Mouse (Mus musculus): ENCODE results near the gene Nagk. TPM values are rescaled to one million over a fixed set of nuclear protein-coding genes. Genes with fewer than 3 reads are reported as not detected.
A peak's percentile ranks its signal among the peaks of the same experiment; 100 is the strongest.

Gene Nagk
- polyA plus RNA-seq (2015; fragmentation: Nextera tagmentation; extraction: Ambion mirVana), result 112 and 122 TPM in 2 replicates

DNA sequence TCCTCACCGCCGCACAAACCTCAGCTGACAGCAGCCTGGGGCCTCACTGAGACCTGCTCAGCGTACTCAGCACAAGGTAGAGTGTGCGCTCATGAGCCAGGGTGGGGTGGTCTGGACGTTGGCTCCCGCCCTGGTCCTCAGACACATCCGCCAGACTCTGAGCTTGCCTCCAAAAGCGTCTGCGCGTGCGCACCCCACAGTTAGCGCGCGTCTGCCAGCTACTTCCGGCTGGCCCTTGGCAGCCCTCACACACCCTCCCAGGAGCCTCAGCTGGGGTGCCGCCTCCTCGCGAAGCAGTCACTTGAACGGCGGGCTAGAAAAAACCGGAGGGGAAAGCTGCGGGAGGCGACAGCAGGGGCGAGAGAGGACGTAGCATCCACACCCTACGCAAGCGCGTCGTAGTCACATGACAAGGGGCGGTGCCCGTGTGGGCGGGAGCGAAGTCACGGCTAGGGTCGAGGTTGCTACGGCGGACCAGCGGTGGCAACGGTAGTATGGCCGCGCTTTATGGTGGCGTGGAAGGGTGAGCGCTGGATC is at the start of gene Nagk:
TSS of gene Nagk (plus strand) at position 223 of the 537 bp plus-strand sequence.
- Histone ChIP-seq H3K9me3 (replicated peaks; ENCODE audit: control insufficient read depth, low read length, poor library complexity, severe bottlenecking) (no peaks in the 10 kb centered on the region), H3K27ac (ENCODE audit: low read length) (peak within 1 kb of the TSS; percentile 98), H3K27me3 (ENCODE audit: control insufficient read depth, insufficient read depth, low read depth, low read length) (no peaks in the 10 kb centered on the region), H3K4me1 (ENCODE audit: control insufficient read depth, insufficient read depth, low read length) (peaks cover 9% of the 10 kb centered on the region), H3K9ac (ENCODE audit: low read depth, low read length) (peak within 1 kb of the TSS; percentile 93), H3K36me3 (ENCODE audit: control insufficient read depth, insufficient read depth, low read length) (no peaks in the 10 kb centered on the region), H3K4me3 (ENCODE audit: low read depth, low read length) (peak within 1 kb of the TSS; percentile 87), H3K4me2 (ENCODE audit: low read length) (peak within 1 kb of the TSS; percentile 84)
- under 1% methylated on average over 43 of the region's 43 CpGs for WGBS
- ATAC-seq, result peak; percentile 95

DNA sequence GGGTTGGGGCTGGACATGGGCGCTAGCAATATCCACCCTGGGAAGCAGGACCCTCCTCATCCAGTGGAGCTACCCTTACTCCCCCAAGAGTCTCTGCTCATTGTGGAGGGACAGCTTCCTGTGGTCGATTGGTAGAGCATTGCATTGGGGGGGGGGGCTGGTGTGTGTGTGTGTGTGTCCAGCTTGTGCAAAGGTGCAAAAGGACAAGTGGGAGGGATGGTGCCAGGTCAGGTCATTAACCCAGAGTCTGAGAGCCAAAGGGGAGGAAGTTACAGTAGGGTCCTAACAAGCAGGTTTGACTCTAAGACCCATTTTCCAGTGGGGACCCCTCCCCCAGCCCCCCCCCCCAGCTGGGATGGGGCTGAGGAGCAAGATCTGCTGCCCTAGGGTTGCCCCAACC is 49.3 kb upstream of the Nagk start:
- no peak for ATAC-seq
- WGBS, result 43% methylated on average over 2 of the region's 2 CpGs
- H3K9ac ChIP-seq (ENCODE audit: low read depth, low read length), result no peak overlapping the region
- H3K27me3 ChIP-seq (ENCODE audit: control insufficient read depth, insufficient read depth, low read depth, low read length), result no peaks in the 10 kb centered on the region
- no peaks in the 10 kb centered on the region for H3K9me3 ChIP-seq (replicated peaks; ENCODE audit: control insufficient read depth, low read length, poor library complexity, severe bottlenecking)
- no peaks in the 10 kb centered on the region for H3K4me1 ChIP-seq (ENCODE audit: control insufficient read depth, insufficient read depth, low read length)
- no peak overlapping the region for H3K4me2 ChIP-seq (ENCODE audit: low read length)
- H3K36me3 ChIP-seq (ENCODE audit: control insufficient read depth, insufficient read depth, low read length), result no peaks in the 10 kb centered on the region
- H3K27ac ChIP-seq (ENCODE audit: low read length), result no peak overlapping the region
- H3K4me3 ChIP-seq (ENCODE audit: low read depth, low read length), result no peak overlapping the region

DNA sequence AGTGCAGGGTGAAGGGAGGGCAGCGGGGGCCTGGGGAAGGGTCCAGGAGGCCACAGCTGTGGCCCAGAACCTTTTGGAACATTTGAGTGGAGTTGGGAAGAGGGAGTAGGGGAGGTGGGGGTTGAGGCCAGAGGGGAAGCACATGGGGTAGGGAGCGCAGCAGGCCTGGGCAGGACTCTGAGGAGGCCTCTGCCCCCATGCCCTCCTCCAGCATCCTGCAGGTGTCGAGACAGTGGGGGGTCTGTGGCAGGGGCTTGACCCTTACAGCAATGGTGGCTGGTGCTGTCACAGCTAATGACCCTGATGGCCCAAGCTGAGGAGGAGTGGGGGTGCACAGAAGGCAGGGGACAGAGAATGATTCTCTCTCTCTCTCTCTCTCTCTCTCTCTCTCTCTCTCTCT is 45.5 kb upstream of the Nagk start:
- H3K36me3 ChIP-seq (ENCODE audit: control insufficient read depth, insufficient read depth, low read length), result no peaks in the 10 kb centered on the region
- no peak overlapping the region for H3K9ac ChIP-seq (ENCODE audit: low read depth, low read length)
- H3K4me2 ChIP-seq (ENCODE audit: low read length), result no peak overlapping the region
- H3K4me1 ChIP-seq (ENCODE audit: control insufficient read depth, insufficient read depth, low read length), result no peaks in the 10 kb centered on the region
- H3K4me3 ChIP-seq (ENCODE audit: low read depth, low read length), result no peak overlapping the region
- no peak for ATAC-seq
- H3K27me3 ChIP-seq (ENCODE audit: control insufficient read depth, insufficient read depth, low read depth, low read length), result no peaks in the 10 kb centered on the region; the same call in 1 of the 2 replicates
- no peaks in the 10 kb centered on the region for H3K9me3 ChIP-seq (replicated peaks; ENCODE audit: control insufficient read depth, low read length, poor library complexity, severe bottlenecking)
- H3K27ac ChIP-seq (ENCODE audit: low read length), result no peak overlapping the region
- 58% methylated on average over 3 of the region's 3 CpGs for WGBS

DNA sequence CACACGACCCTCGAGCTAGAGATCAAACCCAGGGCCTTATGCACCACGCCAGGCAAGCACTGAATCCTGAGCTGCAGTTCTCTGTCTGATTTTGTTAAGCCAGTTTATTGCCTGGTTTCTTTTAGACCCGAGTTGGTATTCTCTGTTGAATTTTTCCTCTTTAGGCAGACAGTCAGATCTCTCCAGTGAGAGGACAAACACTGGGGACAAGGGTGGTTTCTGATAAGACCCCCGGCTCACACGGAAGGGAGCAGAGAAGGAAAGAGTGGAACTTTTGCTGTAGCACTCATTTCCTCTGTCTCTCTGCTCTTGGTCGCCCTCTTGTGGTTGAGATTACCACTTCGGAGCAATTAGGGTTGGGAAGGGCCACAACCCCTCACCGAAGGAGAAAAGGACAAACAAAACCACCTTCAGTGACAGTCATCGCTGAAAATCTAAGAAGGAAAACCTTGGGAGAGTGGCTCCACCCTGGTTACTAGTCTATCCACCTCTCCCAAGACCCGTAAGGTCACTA is 44.6 kb upstream of the Nagk start:
- Histone ChIP-seq H3K4me3 (ENCODE audit: low read depth, low read length) (no peak overlapping the region), H3K9me3 (replicated peaks; ENCODE audit: control insufficient read depth, low read length, poor library complexity, severe bottlenecking) (no peaks in the 10 kb centered on the region), H3K4me2 (ENCODE audit: low read length) (0 out of 2 replicates have a peak overlapping the region, but pooled peaks have one; percentile 10), H3K9ac (ENCODE audit: low read depth, low read length) (no peak overlapping the region; the same call in 1 of the 2 replicates), H3K4me1 (ENCODE audit: control insufficient read depth, insufficient read depth, low read length) (no peaks in the 10 kb centered on the region), H3K36me3 (ENCODE audit: control insufficient read depth, insufficient read depth, low read length) (no peaks in the 10 kb centered on the region), H3K27ac (ENCODE audit: low read length) (no peak overlapping the region), H3K27me3 (ENCODE audit: control insufficient read depth, insufficient read depth, low read depth, low read length) (no peaks in the 10 kb centered on the region; the same call in none of the 2 replicates)
- 10% methylated on average over 11 of the region's 11 CpGs for WGBS
- ATAC-seq, result no peak

DNA sequence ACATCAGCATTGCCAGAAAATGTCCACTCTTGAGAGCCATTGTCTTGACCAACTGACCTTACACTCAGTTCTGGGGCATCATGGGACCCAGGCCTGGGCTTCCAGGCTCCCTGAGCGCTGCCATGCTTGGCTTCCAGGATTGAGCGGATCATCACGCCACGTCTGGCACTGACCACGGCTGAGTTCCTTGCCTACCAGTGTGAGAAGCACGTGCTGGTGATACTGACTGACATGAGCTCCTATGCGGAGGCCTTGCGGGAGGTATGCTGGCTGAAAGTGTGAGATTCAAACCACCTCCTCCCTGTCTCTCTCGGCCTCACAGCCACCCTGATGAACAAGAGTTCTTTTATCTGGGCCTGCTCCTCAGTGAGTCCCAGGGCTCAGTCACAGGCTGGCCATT is 38.7 kb upstream of the Nagk start:
- Histone ChIP-seq H3K36me3 (ENCODE audit: control insufficient read depth, insufficient read depth, low read length) (no peaks in the 10 kb centered on the region), H3K4me1 (ENCODE audit: control insufficient read depth, insufficient read depth, low read length) (peaks cover 5% of the 10 kb centered on the region; the same call in 1 of the 2 replicates), H3K9ac (ENCODE audit: low read depth, low read length) (no peak overlapping the region), H3K27ac (ENCODE audit: low read length) (no peak overlapping the region), H3K9me3 (replicated peaks; ENCODE audit: control insufficient read depth, low read length, poor library complexity, severe bottlenecking) (no peaks in the 10 kb centered on the region), H3K4me3 (ENCODE audit: low read depth, low read length) (no peak overlapping the region), H3K27me3 (ENCODE audit: control insufficient read depth, insufficient read depth, low read depth, low read length) (peaks cover 31% of the 10 kb centered on the region), H3K4me2 (ENCODE audit: low read length) (no peak overlapping the region)
- WGBS, result 73% methylated on average over 9 of the region's 9 CpGs
- no peak for ATAC-seq

DNA sequence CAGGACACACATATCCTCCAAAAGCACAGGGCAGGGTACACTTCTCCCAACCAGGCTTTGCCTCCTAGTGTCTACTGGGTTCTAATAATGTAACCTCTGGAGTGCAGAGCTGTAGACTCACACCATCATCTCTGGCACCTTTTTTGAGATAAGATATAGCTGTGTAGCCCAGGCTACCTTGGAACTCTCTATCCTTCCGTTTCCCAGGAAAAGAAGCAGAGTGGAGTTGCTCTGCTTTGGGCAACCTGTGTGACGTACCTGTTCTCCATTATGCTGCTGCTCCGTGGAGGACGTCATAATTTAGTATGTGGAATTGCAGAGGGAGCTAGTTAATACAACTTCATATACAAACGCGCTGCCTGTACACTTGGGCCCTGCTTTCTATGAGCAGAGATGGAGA is 32.4 kb upstream of the Nagk start, which contains the start of gene Ankrd53:
TSS of gene Ankrd53 (plus strand) at position 301 of the 400 bp plus-strand sequence.
- Histone ChIP-seq H3K27ac (ENCODE audit: low read length) (no peak within 1 kb of the TSS), H3K4me3 (ENCODE audit: low read depth, low read length) (peak within 1 kb of the TSS; percentile 5; the same call in 1 of the 2 replicates), H3K4me1 (ENCODE audit: control insufficient read depth, insufficient read depth, low read length) (peaks cover 9% of the 10 kb centered on the region; the same call in 1 of the 2 replicates), H3K27me3 (ENCODE audit: control insufficient read depth, insufficient read depth, low read depth, low read length) (peaks cover 46% of the 10 kb centered on the region), H3K36me3 (ENCODE audit: control insufficient read depth, insufficient read depth, low read length) (no peaks in the 10 kb centered on the region), H3K9ac (ENCODE audit: low read depth, low read length) (no peak within 1 kb of the TSS), H3K4me2 (ENCODE audit: low read length) (peak within 1 kb of the TSS; percentile 37), H3K9me3 (replicated peaks; ENCODE audit: control insufficient read depth, low read length, poor library complexity, severe bottlenecking) (no peaks in the 10 kb centered on the region)
- WGBS, result 27% methylated on average over 6 of the region's 6 CpGs
- ATAC-seq, result no peak

DNA sequence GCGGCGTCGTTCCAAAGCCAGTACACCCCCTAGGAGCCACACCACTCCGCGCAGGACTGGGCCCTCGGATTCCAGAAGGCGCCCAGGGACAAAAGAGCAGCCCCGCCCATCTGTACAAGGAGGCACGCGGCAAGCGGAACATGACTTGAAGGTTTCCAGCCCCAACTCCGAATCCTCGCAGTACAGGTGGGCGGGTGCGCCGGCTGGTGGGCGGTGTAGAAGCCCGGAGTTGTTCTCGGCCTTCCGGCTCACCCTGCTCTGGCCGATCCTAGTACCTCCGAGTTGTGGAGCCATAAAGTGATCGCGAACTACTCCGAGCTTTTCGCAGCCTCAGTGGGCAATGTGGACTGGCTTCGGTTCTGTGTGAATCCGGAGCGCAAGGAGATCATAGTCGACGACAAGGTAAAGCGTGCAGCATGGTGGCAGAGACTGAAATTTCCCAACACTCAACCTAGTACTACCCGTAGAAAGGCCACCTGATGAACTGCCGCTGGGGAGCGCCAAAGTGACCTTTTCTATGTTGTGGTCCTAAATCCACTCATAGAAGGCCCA is 31.8 kb upstream of the Nagk start:
- Histone ChIP-seq H3K9me3 (replicated peaks; ENCODE audit: control insufficient read depth, low read length, poor library complexity, severe bottlenecking) (no peaks in the 10 kb centered on the region), H3K9ac (ENCODE audit: low read depth, low read length) (no peak overlapping the region), H3K27me3 (ENCODE audit: control insufficient read depth, insufficient read depth, low read depth, low read length) (peaks cover 40% of the 10 kb centered on the region), H3K4me3 (ENCODE audit: low read depth, low read length) (peak overlapping the region; percentile 5; the same call in 1 of the 2 replicates), H3K36me3 (ENCODE audit: control insufficient read depth, insufficient read depth, low read length) (no peaks in the 10 kb centered on the region; the same call in 1 of the 2 replicates), H3K4me2 (ENCODE audit: low read length) (peak overlapping the region; percentile 37), H3K27ac (ENCODE audit: low read length) (no peak overlapping the region), H3K4me1 (ENCODE audit: control insufficient read depth, insufficient read depth, low read length) (peaks cover 9% of the 10 kb centered on the region; the same call in 1 of the 2 replicates)
- 0 out of 2 replicates have a peak, but pooled peaks have one; percentile 29 for ATAC-seq
- WGBS, result 3% methylated on average over 35 of the region's 35 CpGs

DNA sequence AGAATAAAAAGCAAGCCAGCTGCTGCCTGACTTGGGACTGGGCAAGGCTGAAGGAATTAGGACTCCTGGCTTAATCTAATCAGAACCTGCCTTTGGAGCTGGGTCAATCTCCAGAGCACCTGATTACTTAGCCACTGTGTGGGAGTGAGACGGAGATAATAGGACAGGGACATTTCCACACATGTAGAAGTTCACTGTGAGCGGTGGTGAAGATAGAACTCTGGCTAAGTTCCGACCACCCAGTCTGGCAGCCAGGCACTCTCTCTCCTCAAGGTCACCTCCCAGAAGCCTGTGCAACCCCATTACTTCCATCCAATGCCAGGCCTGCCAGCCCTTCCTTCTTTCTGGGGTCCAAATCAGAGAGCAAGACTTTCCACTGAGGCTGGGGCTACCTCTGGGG is 27.8 kb upstream of the Nagk start:
- Histone ChIP-seq H3K9me3 (replicated peaks; ENCODE audit: control insufficient read depth, low read length, poor library complexity, severe bottlenecking) (no peaks in the 10 kb centered on the region), H3K36me3 (ENCODE audit: control insufficient read depth, insufficient read depth, low read length) (peaks cover 3% of the 10 kb centered on the region), H3K27me3 (ENCODE audit: control insufficient read depth, insufficient read depth, low read depth, low read length) (peaks cover 18% of the 10 kb centered on the region), H3K4me3 (ENCODE audit: low read depth, low read length) (no peak overlapping the region), H3K27ac (ENCODE audit: low read length) (no peak overlapping the region), H3K9ac (ENCODE audit: low read depth, low read length) (no peak overlapping the region), H3K4me1 (ENCODE audit: control insufficient read depth, insufficient read depth, low read length) (peaks cover 4% of the 10 kb centered on the region; the same call in 1 of the 2 replicates), H3K4me2 (ENCODE audit: low read length) (no peak overlapping the region)
- ATAC-seq, result no peak
- WGBS, result 95% methylated on average over 3 of the region's 3 CpGs

DNA sequence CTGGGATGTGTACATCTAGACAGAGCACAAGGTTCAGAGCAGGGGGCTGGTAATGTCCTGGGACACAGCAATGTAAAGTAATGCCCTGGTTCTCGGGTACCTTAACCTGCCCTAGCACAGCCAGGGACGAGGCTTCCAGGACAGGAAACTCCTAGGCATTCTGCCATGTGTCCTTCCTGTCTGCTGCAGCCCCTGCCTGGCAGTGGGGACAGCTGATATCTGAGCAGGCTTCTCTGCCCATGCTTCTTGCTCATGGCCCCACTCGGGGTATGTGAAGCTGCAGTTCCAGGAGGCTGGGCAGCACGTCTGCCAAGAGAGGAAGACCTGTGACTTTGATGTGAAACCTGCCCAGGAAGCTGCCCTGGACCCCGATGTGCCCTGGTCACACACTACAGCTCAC is 26.3 kb upstream of the Nagk start:
- Histone ChIP-seq H3K9ac (ENCODE audit: low read depth, low read length) (no peak overlapping the region), H3K4me2 (ENCODE audit: low read length) (no peak overlapping the region), H3K4me3 (ENCODE audit: low read depth, low read length) (no peak overlapping the region), H3K36me3 (ENCODE audit: control insufficient read depth, insufficient read depth, low read length) (peaks cover 3% of the 10 kb centered on the region), H3K4me1 (ENCODE audit: control insufficient read depth, insufficient read depth, low read length) (peaks cover under 1% of the 10 kb centered on the region; the same call in 1 of the 2 replicates), H3K27me3 (ENCODE audit: control insufficient read depth, insufficient read depth, low read depth, low read length) (peaks cover 11% of the 10 kb centered on the region), H3K27ac (ENCODE audit: low read length) (no peak overlapping the region), H3K9me3 (replicated peaks; ENCODE audit: control insufficient read depth, low read length, poor library complexity, severe bottlenecking) (no peaks in the 10 kb centered on the region)
- ATAC-seq, result no peak
- WGBS, result 85% methylated on average over 5 of the region's 5 CpGs
